Mouse (Mus musculus): ENCODE data around the gene Krt7.

The Krt7 gene

GRCm38 (mm10) chr15:101446572-101446971, 35.7 kb downstream of the Krt7 start:
- no peak for DNase-seq (ENCODE audit: low read depth)

GRCm38 (mm10) chr15:101447444-101447843, 36.6 kb downstream of the Krt7 start, which contains the start of gene Krt88:
Gene Krt88 (plus strand): TSS chr15:101447744.
- DNase-seq (ENCODE audit: low read depth) = no peak

- peak; percentile 80 for DNase-seq (ENCODE audit: low read depth)
Measured at GRCm38 (mm10) chr15:101453093-101453736, 42.4 kb downstream of the Krt7 start.

GRCm38 (mm10) chr15:101454774-101455173, 43.9 kb downstream of the Krt7 start:
- no peak for DNase-seq (ENCODE audit: low read depth)

GRCm38 (mm10) chr15:101455292-101455691, 44.4 kb downstream of the Krt7 start:
- DNase-seq (ENCODE audit: low read depth) = no peak

GRCm38 (mm10) chr15:101455891-101456290, 45.0 kb downstream of the Krt7 start:
- no peak for DNase-seq (ENCODE audit: low read depth)

- no peak for DNase-seq (ENCODE audit: low read depth)
Measured at GRCm38 (mm10) chr15:101458361-101458930, 47.6 kb downstream of the Krt7 start.

GRCm38 (mm10) chr15:101459283-101459682, 48.4 kb downstream of the Krt7 start:
- no peak for DNase-seq (ENCODE audit: low read depth)

- DNase-seq (ENCODE audit: low read depth) = no peak
Measured at GRCm38 (mm10) chr15:101463651-101464050, 52.8 kb downstream of the Krt7 start, which contains the start of gene Krt81. Gene Krt81 (minus strand): TSS chr15:101463751.

- DNase-seq (ENCODE audit: low read depth) = peak; percentile 83
Measured at GRCm38 (mm10) chr15:101469093-101469492, 58.2 kb downstream of the Krt7 start.

GRCm38 (mm10) chr15:101472952-101473528, 62.2 kb downstream of the Krt7 start, which contains the start of gene Krt86:
Gene Krt86 (plus strand): TSS chr15:101473478.
- peak; percentile 79 for DNase-seq (ENCODE audit: low read depth)

- no peak for DNase-seq (ENCODE audit: low read depth)
Measured at GRCm38 (mm10) chr15:101479007-101479665, 68.3 kb downstream of the Krt7 start.

- DNase-seq (ENCODE audit: low read depth) = no peak
Measured at GRCm38 (mm10) chr15:101479666-101480060, 68.8 kb downstream of the Krt7 start.

All from 416B (cell line).